In genomic region chr13:51853301-51854243, GRCm38 (mm10) we compare ENCODE assay signal across 8 mouse cellular contexts. TPM values are rescaled to one million over a fixed set of nuclear protein-coding genes. Genes with fewer than 3 reads are reported as not detected.
DNase-seq lines count a peak whose midpoint lies in the region; ATAC-seq and TF ChIP-seq lines count a peak whose summit lies in the region.

No protein-coding gene starts in this region.

- no peak overlapping the region for H3K9ac ChIP-seq in heart, postnatal 0 days (replicated peaks; ENCODE audit: low read depth, low read length)

- TF ChIP-seq POLR2A in cerebellum, adult 2 months (IDR thresholded peaks at IDR 0.05; ENCODE audit: borderline replicate concordance, insufficient read depth, low read length): no peak

- peak; percentile 90 to 91 for DNase-seq in adrenal gland, adult (ENCODE audit: inconsistent age in 2 of 2, low spot score in 1 of 2)
- no peak for DNase-seq in adrenal gland, postnatal 4 days (ENCODE audit: low spot score in 2 of 2)
- peak; percentile 85 for DNase-seq in Muller cell, postnatal 12 days (ENCODE audit: inconsistent ontology term)
- DNase-seq in heart, postnatal 0 days (ENCODE audit: low spot score): peak; percentile 61
- peak; percentile 40 for DNase-seq in urinary bladder, postnatal 25 days (ENCODE audit: low spot score)
- DNase-seq in cerebellum, adult 2 months: no peak
- no peak for DNase-seq in retina, embryonic 14.5 days (ENCODE audit: low spot score)

- no peak overlapping the region for H3K4me2 ChIP-seq in heart, postnatal 0 days (ENCODE audit: low read depth, low read length)

- H3K36me3 ChIP-seq in heart, postnatal 0 days (replicated peaks; ENCODE audit: control insufficient read depth, insufficient read depth, low read length): no peaks in the 10 kb centered on the region
- no peaks in the 10 kb centered on the region for H3K36me3 ChIP-seq in megakaryocyte, embryonic 14.5 days (replicated peaks; ENCODE audit: low read length)

- peaks cover 12% of the 10 kb centered on the region; the same call in 1 of the 2 replicates for H3K4me1 ChIP-seq in heart, postnatal 0 days (ENCODE audit: control insufficient read depth, insufficient read depth)
- peaks cover 79% of the 10 kb centered on the region for H3K4me1 ChIP-seq in megakaryocyte, embryonic 14.5 days
- no peaks in the 10 kb centered on the region for H3K4me1 ChIP-seq in cerebellum, adult 2 months (ENCODE audit: control insufficient read depth, insufficient read depth, low read length)

- H3K27ac ChIP-seq in heart, postnatal 0 days (ENCODE audit: low read depth): no peak overlapping the region
- no peak overlapping the region for H3K27ac ChIP-seq in cerebellum, adult 2 months (ENCODE audit: insufficient read depth, low read length)

- no peak for TF ChIP-seq CTCF in heart, postnatal 0 days (IDR thresholded peaks at IDR 0.05; ENCODE audit: low read depth)
- TF ChIP-seq CTCF in cerebellum, adult 2 months (IDR thresholded peaks at IDR 0.05; ENCODE audit: borderline replicate concordance, insufficient read depth, low read depth, low read length): no peak

- H3K9me3 ChIP-seq in heart, postnatal 0 days (replicated peaks; ENCODE audit: control insufficient read depth, low read length): no peaks in the 10 kb centered on the region
- no peaks in the 10 kb centered on the region for H3K9me3 ChIP-seq in megakaryocyte, embryonic 14.5 days

- no peak for TF ChIP-seq EP300 in heart, postnatal 0 days (IDR thresholded peaks at IDR 0.05; ENCODE audit: low read depth)

- 32% methylated on average over 16 of the region's 16 CpGs for WGBS in heart, postnatal 0 days
- WGBS in cerebellum, adult 2 months: 56% methylated on average over 16 of the region's 16 CpGs

- H3K4me3 ChIP-seq in heart, postnatal 0 days (ENCODE audit: low read depth, low read length): no peak overlapping the region
- H3K4me3 ChIP-seq in megakaryocyte, embryonic 14.5 days (replicated peaks): peak overlapping the region; percentile 39
- H3K4me3 ChIP-seq in cerebellum, adult 2 months (replicated peaks; ENCODE audit: insufficient read depth, low read depth, low read length): no peak overlapping the region

- ATAC-seq in heart, postnatal 0 days (ENCODE audit: insufficient read depth, low read depth): peak; percentile 62

- H3K27me3 ChIP-seq in heart, postnatal 0 days (ENCODE audit: control insufficient read depth, insufficient read depth, low read length): no peaks in the 10 kb centered on the region
- peaks cover 1% of the 10 kb centered on the region for H3K27me3 ChIP-seq in megakaryocyte, embryonic 14.5 days (replicated peaks)
- H3K27me3 ChIP-seq in cerebellum, adult 2 months (ENCODE audit: control insufficient read depth, insufficient read depth, low read length): no peaks in the 10 kb centered on the region

RNA-seq across cellular contexts. Expression of gene Gadd45g, which starts 7.1 kb away (rescaled TPM):
- total RNA-seq in adrenal gland, postnatal 4 days (2021): 10 to 100 TPM; 22.9 to 25.0 TPM
- 18.7 and 30.4 TPM in 2 replicates for total RNA-seq in heart, postnatal 0 days (2014; rRNA removed; ENCODE audit: low replicate concordance)
- 33.2 and 46.6 TPM in 2 replicates for polyA plus RNA-seq in heart, postnatal 0 days (2015; fragmentation: Nextera tagmentation; extraction: Ambion mirVana)
- polyA plus RNA-seq in megakaryocyte, embryonic 14.5 days (2012; ENCODE audit: insufficient read depth, low replicate concordance): 115 and 668 TPM in 2 replicates
- polyA plus RNA-seq in cerebellum, adult 2 months (2012; rRNA removed): 50.3 and 57.4 TPM in 2 replicates

Comparison
In these comparisons a context has a peak if more than half of its experiments do, and no peak if none do; other contexts are left out.
1. DNase-seq: peak in adrenal gland, adult (2 of 2), Muller cell, postnatal 12 days (single experiment), heart, postnatal 0 days (single experiment) and urinary bladder, postnatal 25 days (single experiment); none in adrenal gland, postnatal 4 days (0 of 2), cerebellum, adult 2 months (0 of 2) and retina, embryonic 14.5 days (single experiment).